Mouse (Mus musculus): ENCODE measurements around the gene 5830411N06Rik.

- TF ChIP-seq CTCF (IDR thresholded peaks at IDR 0.05; ENCODE audit: extremely low read depth, insufficient read length, insufficient replicate concordance, low read depth, low read length) (no peak), POLR2A (IDR thresholded peaks at IDR 0.05; ENCODE audit: low read depth, low read length) (no peak)
These were observed 52.3 kb downstream of the 5830411N06Rik start for GRCm38 (mm10) chr7:140299416-140299815.
